10 mouse cellular contexts compared by ENCODE assay signal in the genomic region with DNA sequence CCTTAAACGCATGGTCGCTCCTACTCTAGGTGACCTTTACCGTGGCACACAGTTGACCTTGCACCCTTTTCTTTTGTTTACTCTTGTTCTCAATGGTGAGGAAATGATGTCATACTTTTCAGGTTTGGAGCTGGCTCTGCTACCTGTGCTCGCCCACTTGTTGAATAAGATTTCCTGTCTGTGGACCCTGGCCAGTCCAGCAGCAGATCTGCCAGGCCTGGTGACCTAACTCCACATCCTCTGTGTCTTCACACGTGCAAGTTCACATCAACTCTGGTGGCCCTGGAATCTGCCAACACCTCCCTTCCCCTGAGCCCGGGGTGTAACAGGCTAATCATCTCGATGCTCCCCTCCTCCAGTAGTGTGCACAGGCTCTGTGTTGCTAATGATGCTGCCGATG.
A peak's percentile ranks its signal among the peaks of the same experiment; 100 is the strongest.
DNase-seq lines count a peak whose midpoint lies in the region; ATAC-seq and TF ChIP-seq lines count a peak whose summit lies in the region.
"Had no signal": no experiment of that assay in that cellular context is flagged by ENCODE, and none has a peak within 500 bp of the region (broad histone marks: within the 10 kb centered on the region; RNA-seq: fewer than 3 reads in every experiment).

No protein-coding gene starts in this region.

- TF ChIP-seq EP300 in lung, postnatal 0 days (IDR thresholded peaks at IDR 0.05) = no peak

- no peak for TF ChIP-seq CTCF in lung, postnatal 0 days (IDR thresholded peaks at IDR 0.05)
- no peak for TF ChIP-seq CTCF in olfactory bulb, adult 2 months (IDR thresholded peaks at IDR 0.05; ENCODE audit: insufficient read depth, low read depth, low read length)

- WGBS in heart, embryonic 12.5 days = 39% methylated on average over 8 of the region's 8 CpGs
- WGBS in lung, postnatal 0 days = 29% methylated on average over 8 of the region's 8 CpGs
- WGBS in limb, embryonic 10.5 days = 84% methylated on average over 8 of the region's 8 CpGs
- WGBS in olfactory bulb, adult 2 months = 56% methylated on average over 8 of the region's 8 CpGs

- H3K4me2 ChIP-seq in heart, embryonic 12.5 days = peak overlapping the region; percentile 28; the same call in 1 of the 2 replicates
- H3K4me2 ChIP-seq in lung, postnatal 0 days (replicated peaks; ENCODE audit: low read depth, low read length) = 0 out of 2 replicates have a peak overlapping the region, but pooled peaks have one; percentile 11

- no peak for TF ChIP-seq POLR2A in olfactory bulb, adult 2 months (IDR thresholded peaks at IDR 0.05; ENCODE audit: insufficient read depth, low read depth, low read length)

- no peak overlapping the region for H3K9ac ChIP-seq in heart, embryonic 12.5 days
- no peak overlapping the region for H3K9ac ChIP-seq in lung, postnatal 0 days (replicated peaks; ENCODE audit: low read depth)

- no peaks in the 10 kb centered on the region for H3K27me3 ChIP-seq in heart, embryonic 12.5 days (replicated peaks)
- no peaks in the 10 kb centered on the region for H3K27me3 ChIP-seq in lung, postnatal 0 days (replicated peaks; ENCODE audit: insufficient read depth, low read length)
- H3K27me3 ChIP-seq in limb, embryonic 10.5 days (ENCODE audit: low read depth, poor library complexity, severe bottlenecking) = no peaks in the 10 kb centered on the region

- DNase-seq in heart, postnatal 25 days (ENCODE audit: low spot score) = no peak
- peak; percentile 42 for DNase-seq in lung, postnatal 0 days (ENCODE audit: low spot score)
- no peak for DNase-seq in lung, postnatal 25 days (ENCODE audit: low spot score)
- DNase-seq in limb, embryonic 10.5 days (ENCODE audit: low spot score) = no peak
- no peak for DNase-seq in layer of hippocampus, adult 8-10 months (ENCODE audit: low spot score in 2 of 2)
- no peak for DNase-seq in thymus, postnatal 36 days
- DNase-seq: cerebellum, adult 11 months; kidney, adult 9 months had no signal

- no peak overlapping the region for H3K4me3 ChIP-seq in heart, embryonic 12.5 days
- H3K4me3 ChIP-seq in lung, postnatal 0 days (ENCODE audit: low read depth, low read length) = no peak overlapping the region
- H3K4me3 ChIP-seq in limb, embryonic 10.5 days = no peak overlapping the region
- H3K4me3 ChIP-seq in olfactory bulb, adult 2 months (ENCODE audit: insufficient read depth, low read depth, low read length) = peak overlapping the region; percentile 11; the same call in 1 of the 2 replicates

- peaks cover 32% of the 10 kb centered on the region for H3K4me1 ChIP-seq in heart, embryonic 12.5 days (replicated peaks)
- 0 out of 2 replicates have a peak, but pooled peaks cover 6% of the 10 kb centered on the region for H3K4me1 ChIP-seq in lung, postnatal 0 days (ENCODE audit: insufficient read depth, low read depth, low read length)
- H3K4me1 ChIP-seq in limb, embryonic 10.5 days = peaks cover 51% of the 10 kb centered on the region
- peaks cover 18% of the 10 kb centered on the region for H3K4me1 ChIP-seq in olfactory bulb, adult 2 months (ENCODE audit: control insufficient read depth, insufficient read depth, low read length)

- H3K27ac ChIP-seq in heart, embryonic 12.5 days (ENCODE audit: poor library complexity, severe bottlenecking) = no peak overlapping the region
- no peak overlapping the region for H3K27ac ChIP-seq in lung, postnatal 0 days (ENCODE audit: low read length)
- H3K27ac ChIP-seq in limb, embryonic 10.5 days = 0 out of 2 replicates have a peak overlapping the region, but pooled peaks have one; percentile 3
- H3K27ac ChIP-seq in olfactory bulb, adult 2 months (ENCODE audit: insufficient read depth, low read depth, low read length) = peak overlapping the region; percentile 89

- intact Hi-C loops in heart, postnatal 25 days (cut with DNase I) = no loop called here

- no peaks in the 10 kb centered on the region for H3K36me3 ChIP-seq in heart, embryonic 12.5 days
- no peaks in the 10 kb centered on the region for H3K36me3 ChIP-seq in lung, postnatal 0 days (ENCODE audit: insufficient read depth, low read length)
- no peaks in the 10 kb centered on the region for H3K36me3 ChIP-seq in limb, embryonic 10.5 days

- ATAC-seq in heart, embryonic 12.5 days (ENCODE audit: insufficient number of reproducible peaks, low FRiP score) = no peak
- 0 out of 2 replicates have a peak, but pooled peaks have one; percentile 13 for ATAC-seq in lung, postnatal 0 days

- H3K9me3 ChIP-seq in heart, embryonic 12.5 days (replicated peaks) = no peaks in the 10 kb centered on the region
- no peaks in the 10 kb centered on the region for H3K9me3 ChIP-seq in lung, postnatal 0 days (ENCODE audit: low read length)
- no peaks in the 10 kb centered on the region for H3K9me3 ChIP-seq in limb, embryonic 10.5 days (replicated peaks)

Comparison
In these comparisons a context has a peak if more than half of its experiments do, and no peak if none do; other contexts are left out.
1. H3K27ac ChIP-seq: peak in limb, embryonic 10.5 days (single experiment) and olfactory bulb, adult 2 months (single experiment); none in heart, embryonic 12.5 days (single experiment) and lung, postnatal 0 days (single experiment).